Mouse (Mus musculus): ENCODE data around the gene Sfmbt1. TPM values are rescaled to one million over a fixed set of nuclear protein-coding genes. Genes with fewer than 3 reads are reported as not detected.
"Not testable (repeated sequence)": the region's sequence is repeated elsewhere in the genome, so short reads cannot be mapped to it uniquely, and the experiment has no call there.

Gene Sfmbt1
- total RNA-seq, 2 experiments from 2014 or later = 5.9 to 8.5 TPM

DNA sequence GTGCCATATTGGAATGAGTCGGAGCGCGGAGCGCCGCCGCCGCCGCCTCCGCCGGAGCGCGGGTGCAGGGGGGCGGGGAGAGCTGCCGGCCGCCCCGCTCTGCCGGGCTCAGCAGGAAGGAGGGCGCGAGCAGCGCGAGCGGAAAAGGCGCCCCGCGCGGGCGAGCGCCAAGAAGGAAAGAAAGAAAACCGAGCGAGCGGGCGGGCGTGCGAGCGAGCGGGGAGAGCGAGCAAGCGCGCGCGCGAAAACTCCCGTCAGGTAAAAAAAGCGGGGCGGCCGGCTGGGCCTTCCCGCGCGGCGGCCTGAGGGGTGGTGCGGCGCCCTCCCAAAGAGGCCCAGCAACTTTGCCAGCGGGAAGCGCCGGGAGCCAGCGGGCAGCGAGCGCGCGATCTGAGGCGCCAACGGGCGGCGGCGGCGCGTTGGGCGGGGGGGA is 985 bp downstream of the Sfmbt1 start:
- peak; percentile 72 for DNase-seq
- intact Hi-C loops (cut with DNase I) = loop anchor here (5.0 kb wide), 1 partner anchor 152 kb away; no protein-coding TSS in a partner anchor

DNA sequence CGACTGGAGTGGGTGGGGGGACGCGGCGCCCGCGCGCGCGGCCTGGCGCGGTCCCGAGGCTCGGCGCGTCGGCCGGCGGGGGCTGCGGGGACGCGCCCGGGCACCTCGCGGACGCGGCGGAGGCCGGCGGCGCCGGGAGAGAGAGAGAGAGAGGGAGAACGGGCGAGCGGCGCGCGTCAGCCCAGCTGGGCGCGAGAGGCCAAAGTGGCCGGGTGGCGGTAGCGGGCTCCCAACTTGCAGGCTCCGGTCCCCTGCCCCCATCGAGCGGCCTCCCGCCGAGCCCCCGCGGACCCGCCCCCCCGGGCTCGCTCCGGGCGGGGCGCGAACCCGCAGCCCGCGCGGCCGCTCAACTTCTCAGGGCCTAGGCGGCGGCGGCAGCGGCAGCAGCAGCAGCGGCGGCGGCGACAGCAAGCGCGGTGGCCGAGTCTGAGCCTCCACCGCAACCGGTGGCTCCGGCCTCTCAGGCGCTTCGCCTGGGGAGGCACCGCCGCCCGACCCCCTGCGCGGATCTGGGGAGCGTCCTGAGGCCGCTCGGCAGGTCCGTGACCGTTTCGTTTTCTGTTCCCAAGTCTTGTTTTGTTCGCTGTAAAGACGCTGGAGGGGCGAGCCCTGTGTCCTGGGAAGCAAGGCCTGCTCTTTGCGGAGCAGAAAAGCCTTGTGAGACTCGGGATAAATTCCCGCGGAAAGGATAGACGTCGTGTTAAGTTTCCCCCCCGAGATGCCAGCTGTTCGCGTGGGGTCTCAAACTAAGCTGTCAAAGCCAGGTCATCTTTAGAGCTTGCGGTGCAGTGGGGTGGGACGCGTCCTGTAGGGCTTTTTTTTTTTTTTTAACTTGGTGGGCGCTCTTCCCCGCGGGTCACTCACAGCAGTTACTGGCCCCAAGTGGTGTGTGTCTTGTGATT is 1.7 kb downstream of the Sfmbt1 start:
- peak; percentile 40 to 57 for DNase-seq
- intact Hi-C loops (cut with DNase I) = loop anchor here (5.0 kb wide), 1 partner anchor 151 kb away; no protein-coding TSS in a partner anchor

DNA sequence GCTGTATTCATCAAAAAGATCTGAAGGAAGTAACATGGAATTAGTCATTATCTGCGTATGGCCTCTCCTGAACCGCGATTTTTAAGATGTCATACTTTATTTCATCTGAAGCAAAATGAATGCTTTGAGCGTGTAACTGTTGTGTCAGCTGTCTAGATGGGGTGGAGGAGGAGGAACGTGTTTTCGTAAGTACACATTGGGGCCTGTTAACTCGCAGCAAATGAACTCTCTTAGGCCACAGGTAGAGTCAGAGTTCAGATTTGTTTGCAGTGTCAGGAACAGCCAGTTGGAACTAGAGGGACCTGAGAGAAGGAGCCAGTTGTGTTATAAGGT is 2.3 kb downstream of the Sfmbt1 start:
- intact Hi-C loops (cut with DNase I) = loop anchor here (5.0 kb wide), 1 partner anchor 150 kb away; no protein-coding TSS in a partner anchor
- no peak for DNase-seq

DNA sequence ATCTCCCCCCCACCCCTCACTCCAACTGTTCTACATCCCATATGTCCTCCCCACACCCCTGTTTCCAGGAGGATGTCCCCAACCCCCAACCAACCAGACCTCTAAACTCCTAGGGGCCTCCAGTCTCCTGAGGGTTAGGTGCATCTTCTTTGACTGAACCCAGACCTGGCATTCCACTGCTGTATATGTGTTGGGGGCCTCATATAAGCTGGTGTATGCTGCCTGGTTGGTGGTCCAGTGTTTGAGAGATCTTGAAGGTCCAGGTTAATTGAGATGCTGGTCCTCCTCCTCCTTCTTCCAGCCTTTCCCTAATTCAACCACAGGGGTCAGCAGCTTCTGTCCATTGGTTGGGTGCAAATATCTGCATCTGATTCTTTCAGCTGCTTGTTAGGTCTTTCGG is 4.0 kb downstream of the Sfmbt1 start:
- intact Hi-C loops (cut with DNase I) = loop anchor here (5.0 kb wide), 1 partner anchor 149 kb away; no protein-coding TSS in a partner anchor

DNA sequence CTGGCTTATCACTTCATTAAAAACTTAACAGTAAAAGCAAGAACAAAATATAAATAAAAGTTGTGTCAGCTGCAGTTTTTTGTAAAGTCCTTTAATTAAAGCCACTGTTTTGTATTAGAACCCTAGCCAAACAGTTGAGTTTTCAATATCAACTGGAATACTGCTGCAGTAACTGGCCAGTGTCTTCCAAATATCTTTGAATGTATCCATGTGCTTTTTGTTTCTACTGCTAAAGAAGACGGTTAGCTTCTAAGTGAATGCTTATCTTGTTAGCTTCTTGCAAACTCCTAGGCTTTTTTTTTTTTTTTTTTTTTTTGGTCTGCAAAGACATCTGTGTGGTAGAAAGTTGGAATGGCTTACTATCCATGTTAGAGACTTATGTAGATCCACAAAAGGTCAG is 4.9 kb downstream of the Sfmbt1 start:
- intact Hi-C loops (cut with DNase I) = loop anchor here (5.0 kb wide), 1 partner anchor 148 kb away; no protein-coding TSS in a partner anchor

More for the DNA sequence above, 4.0 kb downstream of the Sfmbt1 start:
- not testable (repeated sequence) for DNase-seq

DNA sequence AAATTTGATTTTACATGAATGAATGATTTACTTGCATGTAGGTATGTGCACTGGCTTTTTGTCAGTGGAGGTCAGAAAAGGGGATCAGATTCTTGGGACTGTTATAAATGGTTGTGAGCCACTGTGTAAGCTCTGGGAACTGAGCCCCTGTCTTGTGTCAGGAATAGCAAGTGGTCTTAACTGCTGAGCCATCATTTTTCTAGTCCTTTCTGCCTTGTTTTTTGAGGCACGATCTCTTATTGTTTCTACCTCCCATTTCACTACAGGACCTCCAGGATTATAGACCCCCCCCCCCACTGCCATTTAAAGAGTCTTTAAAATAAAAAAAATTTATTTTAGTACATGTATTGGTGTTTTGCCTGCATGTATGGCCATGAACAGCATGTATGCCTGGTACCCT is 7.2 kb downstream of the Sfmbt1 start:
- intact Hi-C loops (cut with DNase I) = no loop called here
- no peak for DNase-seq

More for the DNA sequence above, 4.9 kb downstream of the Sfmbt1 start:
- no peak for DNase-seq

DNA sequence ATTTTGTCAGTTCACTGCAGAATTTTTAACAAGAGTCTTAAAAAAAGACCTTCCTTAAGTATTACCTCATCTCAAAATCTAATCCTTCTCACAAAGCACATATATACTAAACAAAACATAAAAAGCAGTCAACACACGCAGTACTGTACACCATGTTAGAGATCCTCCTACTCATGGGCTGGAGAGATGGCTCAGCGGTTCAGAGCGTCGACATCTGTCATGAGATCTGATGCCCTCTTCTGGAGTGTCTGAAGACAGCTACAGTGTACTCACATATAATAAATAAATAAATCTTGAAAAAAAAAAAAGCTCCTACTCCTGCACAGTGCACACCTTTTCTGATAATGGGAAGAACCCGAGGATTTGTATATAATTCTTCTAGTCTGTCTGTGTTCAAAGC is 7.8 kb downstream of the Sfmbt1 start:
- intact Hi-C loops (cut with DNase I) = no loop called here

DNA sequence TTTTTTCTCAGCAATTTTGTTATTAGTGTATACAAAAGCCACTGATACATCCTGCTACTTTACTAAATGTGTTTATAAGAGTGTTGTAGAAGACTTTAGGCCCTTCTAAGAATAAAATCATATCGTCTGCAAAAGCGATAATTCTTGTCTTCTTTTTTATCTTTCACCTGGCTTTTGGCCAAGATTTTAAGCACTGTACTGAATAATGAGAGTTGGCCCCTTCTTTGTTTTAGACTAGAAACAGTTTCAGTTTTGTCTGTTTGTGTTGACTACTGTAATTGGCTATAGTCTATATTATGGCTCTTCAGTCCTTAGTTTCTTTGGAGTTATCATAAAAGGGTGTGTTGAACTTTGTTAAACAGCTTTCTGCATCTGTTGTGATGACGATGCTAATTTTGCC is 17.2 kb downstream of the Sfmbt1 start:
- intact Hi-C loops (cut with DNase I) = no loop called here
- no peak for DNase-seq

More for the DNA sequence above, 7.8 kb downstream of the Sfmbt1 start:
- no peak for DNase-seq

DNA sequence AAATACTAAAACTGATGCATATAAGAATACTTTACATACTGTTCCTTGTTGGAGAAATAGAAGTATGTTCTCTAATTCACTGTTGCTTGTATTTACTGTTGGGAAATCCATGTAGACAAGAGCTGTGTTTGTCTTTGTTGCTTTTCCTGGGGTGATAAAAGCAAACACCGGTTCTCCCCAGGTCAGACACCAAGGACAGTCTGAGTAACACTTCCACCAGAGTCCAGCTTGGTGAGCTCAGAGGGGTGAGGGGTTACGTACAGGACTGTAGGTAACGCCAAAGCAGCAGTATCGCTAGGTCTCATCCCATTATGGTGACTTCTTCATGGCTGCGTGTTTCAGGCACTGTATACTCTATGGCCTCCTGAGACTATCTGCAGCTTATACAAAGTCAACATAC is 20.0 kb downstream of the Sfmbt1 start:
- DNase-seq = no peak
- intact Hi-C loops (cut with DNase I) = no loop called here

DNA sequence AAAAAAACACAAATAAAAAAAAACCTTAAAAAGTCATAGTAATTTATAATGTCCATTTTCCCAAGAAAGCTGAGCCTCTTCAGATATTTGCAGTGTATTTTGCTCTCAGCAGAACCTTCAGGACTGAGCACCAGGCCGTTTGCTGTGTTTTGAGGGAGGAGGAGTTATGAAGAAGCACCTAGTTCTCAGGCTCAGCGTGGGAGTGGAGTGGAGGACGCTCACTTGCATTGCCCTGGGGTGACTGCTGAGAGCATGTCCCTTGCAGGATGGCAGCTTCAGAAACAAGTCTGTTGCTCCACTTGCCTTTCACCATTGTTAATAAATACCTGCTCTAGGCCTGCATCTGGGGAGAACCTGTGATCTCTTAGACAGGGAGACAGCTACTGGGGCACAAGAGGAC is 21.2 kb downstream of the Sfmbt1 start:
- intact Hi-C loops (cut with DNase I) = no loop called here

DNA sequence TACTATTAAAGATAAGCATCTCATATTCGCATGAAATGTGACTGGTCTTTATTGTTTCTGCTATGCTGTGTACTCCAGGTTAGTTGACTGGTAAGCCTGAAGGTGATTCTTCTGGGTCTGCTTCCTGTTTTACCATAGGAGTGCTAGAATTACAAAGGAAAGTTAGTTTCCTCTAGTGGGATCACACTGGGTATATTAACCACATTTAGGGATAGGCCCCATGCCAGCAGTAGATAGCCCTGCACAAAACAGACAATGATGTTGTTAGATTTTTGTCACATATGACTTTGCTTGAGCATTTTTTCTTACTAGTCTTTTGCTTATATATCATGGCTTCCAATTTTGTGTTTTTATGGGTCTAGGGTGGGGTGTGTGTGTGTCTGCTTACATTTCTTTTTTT is 21.8 kb downstream of the Sfmbt1 start:
- DNase-seq = no peak

More for the DNA sequence above, 21.2 kb downstream of the Sfmbt1 start:
- DNase-seq = no peak

DNA sequence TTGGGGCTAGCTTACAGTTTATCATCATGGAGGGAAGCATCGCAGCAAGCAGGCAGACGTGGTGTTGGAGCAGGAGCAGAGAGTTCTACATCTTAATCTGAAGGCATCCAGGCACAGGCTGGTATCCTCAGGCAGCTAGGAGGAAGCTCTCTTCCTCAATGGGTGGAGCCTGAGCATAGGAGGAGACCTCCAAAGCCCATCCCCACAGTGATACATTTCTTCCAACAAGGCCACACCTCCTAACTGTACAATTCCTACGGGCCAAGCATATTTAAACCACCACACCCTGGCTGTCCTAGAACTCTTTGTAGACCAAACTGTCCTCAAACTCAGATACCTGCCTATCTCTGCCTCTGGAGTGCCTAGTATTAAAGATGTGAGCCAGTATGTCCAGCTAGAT is 29.2 kb downstream of the Sfmbt1 start:
- no peak for DNase-seq
- intact Hi-C loops (cut with DNase I) = no loop called here

More for the DNA sequence above, 21.8 kb downstream of the Sfmbt1 start:
- intact Hi-C loops (cut with DNase I) = no loop called here

DNA sequence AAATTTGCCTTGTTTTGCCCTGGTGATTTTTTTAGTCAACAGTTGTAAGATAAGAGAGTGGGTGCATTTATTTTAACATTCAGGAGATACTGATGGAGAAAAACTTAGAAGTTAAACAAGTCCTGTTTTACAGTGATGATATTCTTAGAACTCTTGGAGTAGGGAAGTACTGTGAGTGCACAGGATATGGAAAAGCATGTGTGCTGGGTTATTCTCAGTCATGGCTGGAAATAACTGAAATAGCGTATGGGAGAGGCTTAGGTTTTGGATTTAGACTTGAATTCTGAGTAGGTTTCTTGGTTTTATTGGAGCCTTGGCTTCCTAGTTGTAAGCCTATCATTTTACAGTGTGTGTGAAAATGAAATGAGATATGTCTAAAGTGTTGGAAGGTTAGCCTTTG is 31.5 kb downstream of the Sfmbt1 start:
- intact Hi-C loops (cut with DNase I) = no loop called here
- no peak for DNase-seq

DNA sequence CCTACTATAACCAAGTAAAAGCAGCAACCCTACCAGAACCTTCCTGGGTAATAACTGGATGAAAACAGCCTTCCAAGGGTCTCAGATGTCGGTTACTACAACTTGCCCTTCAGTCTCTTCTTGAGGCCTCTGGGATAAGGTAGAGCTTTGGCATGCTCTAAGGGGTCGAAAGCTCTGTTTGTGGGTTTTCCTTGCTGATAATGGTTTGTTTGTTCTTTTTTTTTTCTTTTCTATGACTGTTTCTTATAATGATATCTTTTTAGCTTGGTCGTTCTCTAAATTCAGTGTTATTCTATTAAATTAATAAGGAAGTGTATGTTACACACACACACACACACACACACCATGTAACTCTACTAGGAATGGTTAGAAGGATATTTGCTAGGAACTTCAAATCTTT is 42.6 kb downstream of the Sfmbt1 start:
- intact Hi-C loops (cut with DNase I) = no loop called here
- no peak for DNase-seq

DNA sequence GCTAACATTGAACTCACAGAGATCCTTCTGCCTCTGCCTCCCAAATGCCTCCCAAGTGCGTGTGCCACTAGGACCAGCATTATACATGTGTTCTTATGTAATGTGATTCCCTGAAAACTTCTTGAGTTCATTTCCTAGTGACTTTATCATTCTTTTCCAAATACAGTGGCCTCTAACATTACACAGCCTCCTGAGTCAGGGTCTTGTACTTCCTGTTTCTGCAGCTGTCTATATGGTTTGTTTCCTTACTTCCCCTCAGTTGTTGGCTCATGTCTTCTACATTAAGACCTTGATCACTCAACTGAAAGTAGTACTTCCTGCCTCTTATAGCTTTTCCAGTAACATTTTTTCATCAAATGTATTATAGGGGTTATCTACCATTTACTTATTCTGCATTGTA is 46.6 kb downstream of the Sfmbt1 start:
- intact Hi-C loops (cut with DNase I) = no loop called here
- no peak for DNase-seq

DNA sequence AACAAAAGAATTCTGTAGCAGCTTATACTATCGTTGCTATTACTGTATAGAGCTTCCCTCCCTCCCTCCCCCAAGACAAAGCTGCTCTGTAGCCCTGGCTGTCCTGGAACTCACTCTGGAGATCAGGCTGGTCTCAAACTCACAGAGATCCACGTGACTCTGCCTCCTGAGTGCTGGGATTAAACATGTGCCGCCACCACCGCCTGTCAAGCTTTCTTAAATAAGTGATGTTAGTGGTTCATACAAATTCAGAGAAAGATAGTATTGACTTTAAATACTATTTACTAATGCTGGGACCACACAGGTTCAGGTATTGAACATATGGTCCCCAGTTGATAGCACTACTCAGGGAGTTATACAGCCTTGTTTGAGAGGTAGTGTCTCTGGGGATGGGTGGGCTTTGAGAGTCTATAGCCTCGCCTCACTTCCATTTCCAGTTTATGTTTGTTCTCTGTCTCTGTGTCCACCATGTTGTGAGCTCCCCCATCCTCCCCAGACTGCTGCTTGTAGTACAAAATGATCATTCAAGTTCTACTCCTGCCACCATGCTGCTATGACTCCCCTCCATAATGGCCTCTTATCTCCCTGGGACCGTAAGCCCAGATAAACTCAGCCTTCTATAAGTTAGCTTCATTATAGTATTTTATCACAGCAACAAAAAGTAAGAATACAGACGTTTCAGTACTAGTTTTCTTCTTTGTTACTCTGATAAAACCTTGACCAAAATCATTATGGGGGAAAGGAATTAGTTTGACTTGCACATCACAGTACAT is 47.7 kb downstream of the Sfmbt1 start:
- intact Hi-C loops (cut with DNase I) = no loop called here

DNA sequence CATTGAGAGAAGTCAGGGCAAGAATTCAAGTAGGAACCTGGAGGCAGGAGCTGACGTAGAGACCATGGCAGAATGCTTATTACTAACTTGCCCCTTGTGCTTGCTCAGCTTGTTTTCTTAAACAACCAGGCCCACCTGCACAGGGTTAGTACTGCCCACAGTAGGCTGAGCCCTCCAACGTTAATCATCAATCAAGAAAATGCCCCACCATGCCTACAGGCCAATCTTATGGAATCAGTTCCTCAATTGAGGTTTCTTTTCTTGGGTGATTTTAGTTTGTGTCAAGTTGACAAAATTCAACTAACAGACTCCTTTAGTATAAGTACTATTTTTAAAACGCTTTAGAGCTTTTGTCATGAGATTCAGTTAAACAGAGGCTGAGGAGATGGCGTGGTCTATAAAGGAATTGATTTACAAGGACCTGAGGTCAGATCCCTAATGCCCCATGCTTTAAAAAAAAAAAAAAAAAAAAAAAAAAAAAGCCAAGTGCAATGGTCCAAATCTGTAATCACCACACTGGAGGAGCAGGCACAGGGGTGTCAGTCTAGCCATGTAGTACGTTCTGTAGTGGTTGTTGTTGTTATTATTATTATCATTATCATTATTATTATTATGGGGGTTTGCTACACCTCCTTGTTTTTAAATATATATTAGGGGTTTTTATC is 48.4 kb downstream of the Sfmbt1 start:
- intact Hi-C loops (cut with DNase I) = no loop called here
- no peak for DNase-seq

More for the DNA sequence above, 47.7 kb downstream of the Sfmbt1 start:
- DNase-seq = no peak

DNA sequence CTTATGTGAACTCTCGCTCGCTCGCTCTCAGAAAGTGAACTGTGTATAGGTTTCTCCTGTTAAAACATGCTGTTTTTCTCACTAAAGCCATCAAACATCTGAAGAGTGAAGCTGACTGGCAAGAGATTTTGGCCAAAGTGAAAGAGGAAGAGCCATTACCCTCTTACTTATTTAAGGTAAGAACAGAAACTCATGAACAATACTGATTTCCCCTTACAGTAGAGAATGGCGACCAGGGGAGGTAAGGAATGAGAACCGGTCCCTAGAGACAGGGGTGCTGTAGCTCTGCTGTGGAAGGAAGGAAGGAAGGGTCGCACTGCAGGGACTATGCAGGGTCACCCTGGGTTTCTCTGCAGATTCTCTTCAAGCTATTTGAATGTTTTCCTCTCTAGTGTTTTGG is 70.0 kb downstream of the Sfmbt1 start:
- intact Hi-C loops (cut with DNase I) = no loop called here
- DNase-seq = no peak

DNA sequence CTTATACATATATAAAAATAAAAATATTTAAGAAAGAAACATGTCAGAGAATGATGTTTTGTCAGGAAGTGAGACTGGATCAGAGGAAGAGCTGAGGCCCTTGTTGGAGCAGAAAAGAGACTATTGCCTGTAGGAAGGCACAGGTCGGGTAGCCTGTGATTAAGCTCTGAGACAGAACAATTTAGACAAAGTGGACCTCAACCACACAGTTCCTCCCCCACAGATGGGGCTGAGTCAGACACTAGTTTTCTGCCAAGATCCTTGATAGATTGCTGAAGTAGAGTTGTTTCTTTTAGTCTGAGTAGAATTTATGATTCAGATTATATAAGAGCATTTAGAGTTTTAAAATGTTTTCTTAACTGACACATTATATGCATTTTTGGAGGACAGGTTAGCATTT is 74.8 kb downstream of the Sfmbt1 start:
- intact Hi-C loops (cut with DNase I) = no loop called here
- no peak for DNase-seq

DNA sequence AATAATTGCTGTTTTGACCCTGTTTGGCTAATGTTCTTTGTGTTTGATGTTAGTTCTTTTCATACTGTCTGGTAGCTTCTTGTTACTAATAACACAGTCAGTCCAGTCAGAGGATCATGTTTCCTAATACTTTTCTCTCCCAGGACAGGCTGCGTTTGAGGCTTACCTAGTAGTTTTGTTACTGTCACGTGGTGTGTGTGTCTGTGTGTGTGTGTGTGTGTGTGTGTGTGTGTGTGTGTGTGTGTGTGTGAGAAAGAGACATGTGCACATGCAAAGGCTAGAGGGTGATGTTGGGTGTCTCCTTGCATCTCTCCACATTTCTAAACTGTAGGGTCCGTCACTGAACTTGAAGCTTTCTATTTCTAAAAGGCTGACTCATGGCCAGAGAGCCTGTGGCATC is 78.2 kb downstream of the Sfmbt1 start:
- intact Hi-C loops (cut with DNase I) = no loop called here

DNA sequence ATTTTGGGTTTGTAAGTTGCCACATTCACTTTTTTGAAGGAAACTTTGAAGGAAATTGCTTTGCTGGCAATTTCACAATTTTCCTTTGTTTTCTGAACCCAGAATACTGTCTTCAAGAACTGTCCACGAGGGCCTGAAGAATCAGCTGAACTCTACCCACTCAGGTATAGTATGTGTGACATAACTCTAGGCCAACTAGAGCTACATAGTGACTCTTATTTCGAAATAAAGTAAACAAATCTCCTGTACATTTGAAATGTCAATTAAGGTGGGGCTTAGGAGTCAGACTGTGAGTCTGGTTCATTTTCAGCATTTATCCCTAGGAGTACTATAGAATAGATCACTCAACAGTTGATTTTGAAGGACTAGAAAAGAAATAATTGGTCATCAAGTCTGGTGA is 87.1 kb downstream of the Sfmbt1 start:
- intact Hi-C loops (cut with DNase I) = no loop called here

More for the DNA sequence above, 78.2 kb downstream of the Sfmbt1 start:
- DNase-seq = no peak

More for the DNA sequence above, 87.1 kb downstream of the Sfmbt1 start:
- no peak for DNase-seq

Data from gastrocnemius, postnatal 36 days (tissue).